Mouse (Mus musculus): ENCODE data around the gene Plch1.

The Plch1 gene

GRCm38 (mm10) chr3:63899309-63899695 lies at the start of gene Plch1:
Gene Plch1, minus strand, starts transcription at chr3:63899472.
- DNase-seq (ENCODE audit: low spot score): peak; percentile 53

GRCm38 (mm10) chr3:63941204-63941850 lies 42.1 kb upstream of the Plch1 start:
- no peak for DNase-seq (ENCODE audit: low spot score)

GRCm38 (mm10) chr3:63938928-63939327 lies 39.7 kb upstream of the Plch1 start:
- DNase-seq (ENCODE audit: low spot score): no peak

- peak; percentile 91 for DNase-seq (ENCODE audit: low spot score)
Measured at GRCm38 (mm10) chr3:63928878-63929859, 29.9 kb upstream of the Plch1 start, which contains the start of gene E130311K13Rik. Gene E130311K13Rik, minus strand, starts transcription at chr3:63929472.

GRCm38 (mm10) chr3:63919634-63920033 lies 20.4 kb upstream of the Plch1 start:
- DNase-seq (ENCODE audit: low spot score): peak; percentile 23

GRCm38 (mm10) chr3:63910301-63910700 lies 11.0 kb upstream of the Plch1 start:
- DNase-seq (ENCODE audit: low spot score): no peak

GRCm38 (mm10) chr3:63905241-63905640 lies 6.0 kb upstream of the Plch1 start:
- peak; percentile 16 for DNase-seq (ENCODE audit: low spot score)

- DNase-seq (ENCODE audit: low spot score): no peak
Measured at GRCm38 (mm10) chr3:63904157-63904556, 4.9 kb upstream of the Plch1 start.

GRCm38 (mm10) chr3:63900021-63900571 lies 824 bp upstream of the Plch1 start:
- no peak for DNase-seq (ENCODE audit: low spot score)

- peak; percentile 81 for DNase-seq (ENCODE audit: low spot score)
Measured at GRCm38 (mm10) chr3:63898581-63899308, 527 bp downstream of the Plch1 start.

- DNase-seq (ENCODE audit: low spot score): no peak
Measured at GRCm38 (mm10) chr3:63897177-63897576, 2.1 kb downstream of the Plch1 start.

GRCm38 (mm10) chr3:63896303-63896702 lies 3.0 kb downstream of the Plch1 start:
- DNase-seq (ENCODE audit: low spot score): no peak

GRCm38 (mm10) chr3:63895786-63896185 lies 3.5 kb downstream of the Plch1 start:
- no peak for DNase-seq (ENCODE audit: low spot score)

- peak; percentile 18 for DNase-seq (ENCODE audit: low spot score)
Measured at GRCm38 (mm10) chr3:63893677-63894076, 5.6 kb downstream of the Plch1 start.

- no peak for DNase-seq (ENCODE audit: low spot score)
Measured at GRCm38 (mm10) chr3:63892154-63892553, 7.1 kb downstream of the Plch1 start.

- no peak for DNase-seq (ENCODE audit: low spot score)
Measured at GRCm38 (mm10) chr3:63881065-63881464, 18.2 kb downstream of the Plch1 start.

- DNase-seq (ENCODE audit: low spot score): no peak
Measured at GRCm38 (mm10) chr3:63878995-63879666, 20.1 kb downstream of the Plch1 start.

GRCm38 (mm10) chr3:63872818-63873217 lies 26.5 kb downstream of the Plch1 start:
- no peak for DNase-seq (ENCODE audit: low spot score)

- DNase-seq (ENCODE audit: low spot score): no peak
Measured at GRCm38 (mm10) chr3:63871249-63871648, 28.0 kb downstream of the Plch1 start.

- peak; percentile 45 for DNase-seq (ENCODE audit: low spot score)
Measured at GRCm38 (mm10) chr3:63868285-63868684, 31.0 kb downstream of the Plch1 start.

GRCm38 (mm10) chr3:63865069-63865468 lies 34.2 kb downstream of the Plch1 start:
- no peak for DNase-seq (ENCODE audit: low spot score)

Data from urinary bladder, postnatal 14 days (tissue).